Mouse (Mus musculus) erythroblast, embryonic 14.5 days (primary cell): ENCODE results near the gene Upb1.

Source experiments
- GATA1 ChIP-seq: IDR thresholded peaks from 2 replicates; pipeline ENCODE4 v1.6.1; 2012; ENCODE audit warnings: low read length, inconsistent platforms, mixed read lengths
- TAL1 ChIP-seq: IDR thresholded peaks from 3 replicates; pipeline ENCODE4 v1.6.1; 2012; ENCODE audit warnings: low read length, inconsistent platforms, mixed read lengths

DNA sequence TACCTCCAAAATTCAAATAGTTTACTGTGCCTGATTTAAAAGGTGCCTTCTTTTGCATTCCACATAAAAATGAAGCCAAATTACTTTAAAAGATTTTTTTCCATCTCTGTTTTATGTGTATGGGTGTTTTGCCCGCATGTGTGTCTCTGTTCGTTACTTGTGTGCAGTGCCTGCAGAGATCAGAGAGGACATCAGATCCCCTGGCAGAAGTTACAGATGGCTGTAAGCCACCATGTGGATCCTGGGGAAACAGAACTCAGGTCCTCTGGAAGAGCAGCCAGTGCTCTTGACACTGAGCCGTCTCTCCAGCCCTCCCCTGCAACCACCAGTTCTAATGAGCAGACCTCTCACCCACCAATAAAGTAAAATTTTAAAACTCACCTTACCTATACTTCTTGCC is 61.8 kb downstream of the Upb1 start:
- TF ChIP-seq GATA1 (no peak), TAL1 (no peak)
